Mouse (Mus musculus): ENCODE measurements around the gene Wdr24. TPM values are rescaled to one million over a fixed set of nuclear protein-coding genes. Genes with fewer than 3 reads are reported as not detected.
"Not testable (repeated sequence)": the region's sequence is repeated elsewhere in the genome, so short reads cannot be mapped to it uniquely, and the experiment has no call there.

Wdr24 gene
- polyA plus RNA-seq, 1 experiment from 2014 or later, result 14.2 TPM

DNA sequence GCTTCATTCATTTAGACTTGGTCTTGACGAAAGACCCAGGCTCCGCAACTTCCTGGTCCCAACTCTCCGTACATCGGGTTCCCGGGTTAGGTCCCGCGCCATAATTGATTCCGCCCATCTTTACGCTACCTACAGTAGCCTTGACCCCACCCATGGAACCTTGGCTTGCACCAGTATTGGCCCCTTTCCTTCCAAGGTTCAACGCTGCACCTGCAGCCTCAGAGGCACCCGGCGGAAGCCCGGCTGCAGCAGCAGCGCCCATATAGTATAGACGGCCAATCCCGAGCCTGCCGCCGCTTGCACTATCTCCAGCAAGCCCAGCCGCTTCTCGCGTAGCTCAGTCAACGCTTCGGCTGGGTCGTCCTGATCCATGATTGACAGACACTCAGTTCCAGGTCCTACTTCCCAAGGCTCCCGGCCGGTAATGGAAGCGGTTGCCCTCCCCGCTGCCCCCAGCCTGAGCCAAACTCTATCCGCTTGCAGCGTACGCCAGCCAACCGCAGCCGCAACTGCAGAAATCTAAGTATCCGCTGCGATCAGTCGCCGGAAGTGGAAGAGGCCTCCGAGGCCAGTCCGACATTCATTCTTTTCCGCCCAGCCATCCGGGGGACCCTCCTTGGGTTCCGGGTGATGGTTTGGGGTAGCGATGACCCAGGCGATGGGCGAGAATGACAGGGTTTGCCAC lies 31.4 kb upstream of the Wdr24 start:
- under 1% methylated on average over 45 of the region's 45 CpGs for WGBS
- 0 out of 2 replicates have a peak, but pooled peaks have one; percentile 29 for ATAC-seq (ENCODE audit: extremely low read depth, insufficient number of reproducible peaks, low FRiP score, low TSS enrichment)

DNA sequence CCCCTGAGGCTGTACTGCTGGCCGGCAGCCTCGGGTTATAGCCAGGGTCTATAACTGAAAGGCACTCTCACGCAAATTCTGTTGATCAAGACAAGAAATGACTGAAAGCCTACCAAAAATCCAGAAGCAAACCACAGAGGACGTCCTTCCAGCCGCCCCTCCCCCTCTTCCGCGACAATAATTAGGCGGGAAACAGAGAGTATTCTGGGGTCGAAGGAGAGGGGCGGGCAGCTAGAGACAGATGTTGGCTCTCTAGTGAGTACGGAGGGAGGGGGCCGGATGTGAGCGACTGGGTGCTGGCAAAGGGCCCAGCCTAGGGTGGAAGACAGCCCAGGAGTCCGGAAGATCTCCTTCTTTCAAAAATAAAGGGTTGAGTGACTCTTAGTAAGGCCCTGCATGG lies 30.8 kb upstream of the Wdr24 start, which contains the start of gene Fam173a:
Gene Fam173a, minus strand, starts transcription at position 287 of the 400 bp plus-strand sequence.
- Histone ChIP-seq H3K27ac (replicated peaks) (peak within 1 kb of the TSS; percentile 96), H3K9ac (peak within 1 kb of the TSS; percentile 86), H3K4me3 (peak within 1 kb of the TSS; percentile 79), H3K9me3 (no peaks in the 10 kb centered on the region), H3K36me3 (peaks cover 27% of the 10 kb centered on the region), H3K4me1 (peaks cover 53% of the 10 kb centered on the region), H3K27me3 (replicated peaks) (no peaks in the 10 kb centered on the region), H3K4me2 (peak within 1 kb of the TSS; percentile 90)
- WGBS, result 1% methylated on average over 14 of the region's 14 CpGs
- ATAC-seq (ENCODE audit: extremely low read depth, insufficient number of reproducible peaks, low FRiP score, low TSS enrichment), result peak; percentile 54; the same call in 1 of the 2 replicates

More for the DNA sequence above, 31.4 kb upstream of the Wdr24 start:
- peak overlapping the region; percentile 79 for H3K4me3 ChIP-seq
- peak overlapping the region; percentile 90 for H3K4me2 ChIP-seq
- peak overlapping the region; percentile 96 for H3K27ac ChIP-seq (replicated peaks)
- peaks cover 32% of the 10 kb centered on the region for H3K36me3 ChIP-seq
- peaks cover 47% of the 10 kb centered on the region for H3K4me1 ChIP-seq
- no peaks in the 10 kb centered on the region for H3K9me3 ChIP-seq
- peak overlapping the region; percentile 86 for H3K9ac ChIP-seq
- H3K27me3 ChIP-seq (replicated peaks), result no peaks in the 10 kb centered on the region

DNA sequence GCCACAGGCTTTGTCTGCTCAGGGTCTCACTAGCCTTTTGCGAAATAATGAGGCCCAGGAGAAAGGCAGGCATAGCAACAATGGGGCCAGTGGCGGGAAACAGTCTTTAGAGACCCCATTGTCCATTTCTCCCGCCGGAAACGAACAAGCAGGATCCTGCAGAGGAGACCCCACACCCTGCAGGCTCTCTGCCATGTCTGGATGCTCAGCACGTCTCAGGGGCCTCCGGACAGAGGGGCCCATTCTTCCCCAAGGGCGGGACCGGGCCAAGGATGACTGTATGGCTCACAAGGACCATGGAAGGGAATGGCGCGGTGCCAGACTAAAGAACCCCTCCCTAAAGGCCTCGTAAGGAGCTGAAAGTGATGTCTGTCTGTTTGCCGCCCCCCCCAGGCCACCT lies 29.2 kb upstream of the Wdr24 start:
- peaks cover 13% of the 10 kb centered on the region for H3K36me3 ChIP-seq
- H3K4me3 ChIP-seq, result no peak overlapping the region
- no peak overlapping the region for H3K9ac ChIP-seq
- H3K4me2 ChIP-seq, result no peak overlapping the region
- no peaks in the 10 kb centered on the region for H3K9me3 ChIP-seq
- H3K4me1 ChIP-seq, result peaks cover 53% of the 10 kb centered on the region
- no peak for ATAC-seq (ENCODE audit: extremely low read depth, insufficient number of reproducible peaks, low FRiP score, low TSS enrichment)
- H3K27ac ChIP-seq (replicated peaks), result no peak overlapping the region
- no peaks in the 10 kb centered on the region for H3K27me3 ChIP-seq (replicated peaks)
- WGBS, result 77% methylated on average over 13 of the region's 13 CpGs

DNA sequence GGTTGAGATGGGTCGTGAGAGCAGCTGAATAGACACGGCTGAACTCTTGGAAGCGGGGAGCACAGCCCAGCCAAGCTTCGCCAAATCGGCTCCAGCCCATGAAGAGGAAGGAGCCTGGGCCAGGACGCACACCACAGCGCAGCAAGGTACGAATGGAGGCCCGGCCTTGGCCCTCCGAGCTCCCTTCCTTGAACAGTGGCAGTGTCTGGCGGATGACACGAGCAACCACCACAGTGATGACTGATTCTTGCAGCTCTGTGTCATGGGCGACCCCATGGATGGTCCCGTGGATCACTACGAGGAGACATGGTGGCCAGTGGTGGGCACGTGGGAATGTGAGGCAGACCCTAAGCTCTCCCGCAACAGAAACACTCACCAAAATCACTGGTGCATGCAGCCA lies 28.4 kb upstream of the Wdr24 start:
- no peaks in the 10 kb centered on the region for H3K9me3 ChIP-seq
- H3K4me2 ChIP-seq, result peak overlapping the region; percentile 97
- H3K4me3 ChIP-seq, result no peak overlapping the region
- peaks cover 5% of the 10 kb centered on the region for H3K36me3 ChIP-seq
- 83% methylated on average over 17 of the region's 17 CpGs for whole genome bisulfite sequencing
- H3K27ac ChIP-seq (replicated peaks), result no peak overlapping the region
- peak overlapping the region; percentile 85; the same call in 1 of the 2 replicates for H3K9ac ChIP-seq
- peaks cover 53% of the 10 kb centered on the region for H3K4me1 ChIP-seq
- no peak for ATAC-seq (ENCODE audit: extremely low read depth, insufficient number of reproducible peaks, low FRiP score, low TSS enrichment)
- no peaks in the 10 kb centered on the region for H3K27me3 ChIP-seq (replicated peaks)

DNA sequence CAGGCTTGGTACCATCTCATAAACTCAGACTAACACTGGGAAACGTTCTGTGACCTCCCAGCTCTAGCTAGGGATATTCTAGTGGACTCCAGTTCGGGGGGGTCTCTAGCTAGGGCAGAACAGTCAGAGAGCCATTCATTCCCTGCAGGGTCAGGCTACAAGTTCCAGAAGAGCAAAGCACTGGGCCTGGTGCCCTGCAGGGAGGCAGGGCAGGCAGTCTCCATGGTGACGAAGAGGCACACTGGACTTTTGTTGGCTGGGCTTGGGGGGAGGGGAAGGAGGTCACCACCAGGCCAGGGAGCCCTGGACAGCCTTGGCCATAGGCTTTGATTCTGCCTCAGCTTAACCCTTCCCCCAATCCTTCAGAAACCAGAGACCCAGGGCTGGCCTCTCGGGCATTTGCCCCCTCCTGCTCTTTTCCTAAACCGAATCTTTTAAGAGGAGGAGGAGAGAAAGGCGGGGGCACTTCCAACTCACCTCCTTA lies 27.8 kb upstream of the Wdr24 start, which contains the start of gene AC134908.4:
Gene AC134908.4, minus strand, starts transcription at position 51 of the 484 bp plus-strand sequence.
- peak within 1 kb of the TSS; percentile 97 for H3K4me2 ChIP-seq
- H3K27ac ChIP-seq (replicated peaks), result no peak within 1 kb of the TSS
- peak within 1 kb of the TSS; percentile 77 for H3K4me3 ChIP-seq
- no peaks in the 10 kb centered on the region for H3K36me3 ChIP-seq
- 21% methylated on average over 6 of the region's 6 CpGs for WGBS
- no peak for ATAC-seq (ENCODE audit: extremely low read depth, insufficient number of reproducible peaks, low FRiP score, low TSS enrichment)
- peaks cover 51% of the 10 kb centered on the region for H3K4me1 ChIP-seq
- H3K9ac ChIP-seq, result peak within 1 kb of the TSS; percentile 85
- no peaks in the 10 kb centered on the region for H3K9me3 ChIP-seq
- no peaks in the 10 kb centered on the region for H3K27me3 ChIP-seq (replicated peaks)

DNA sequence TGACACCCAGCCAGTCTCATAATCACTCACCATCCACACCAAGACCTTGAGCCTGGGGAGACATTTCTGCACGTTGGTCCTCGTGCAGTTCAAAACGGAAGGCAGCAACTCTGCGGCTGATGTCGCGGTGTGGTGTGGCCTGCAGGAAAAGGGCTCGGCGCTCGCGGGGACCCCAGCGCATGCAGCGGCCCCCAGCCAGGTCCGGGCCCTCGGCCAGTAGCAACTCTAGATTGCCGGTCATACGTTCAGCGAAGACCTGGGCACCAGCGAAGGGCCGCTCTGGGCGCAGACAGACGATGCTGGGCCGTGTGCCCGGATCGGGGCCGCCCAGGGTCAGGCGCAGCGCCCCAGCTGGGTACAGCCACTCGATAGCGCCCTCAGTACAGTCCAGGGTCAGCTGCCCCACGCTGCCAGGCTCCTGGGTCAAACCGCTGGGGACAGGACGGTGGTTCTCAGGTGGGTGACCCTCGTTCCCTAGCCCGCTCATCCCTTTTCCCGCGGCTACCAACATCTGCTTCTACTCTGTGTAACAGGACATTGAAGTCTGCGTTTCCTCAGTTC lies 27.1 kb upstream of the Wdr24 start:
- no peaks in the 10 kb centered on the region; the same call in 1 of the 2 replicates for H3K27me3 ChIP-seq (replicated peaks)
- no peaks in the 10 kb centered on the region for H3K36me3 ChIP-seq
- H3K4me1 ChIP-seq, result peaks cover 44% of the 10 kb centered on the region
- no peak for ATAC-seq (ENCODE audit: extremely low read depth, insufficient number of reproducible peaks, low FRiP score, low TSS enrichment)
- no peaks in the 10 kb centered on the region for H3K9me3 ChIP-seq
- 3% methylated on average over 37 of the region's 37 CpGs for WGBS
- H3K4me3 ChIP-seq, result peak overlapping the region; percentile 77
- no peak overlapping the region for H3K27ac ChIP-seq (replicated peaks)
- peak overlapping the region; percentile 97 for H3K4me2 ChIP-seq
- peak overlapping the region; percentile 85 for H3K9ac ChIP-seq

DNA sequence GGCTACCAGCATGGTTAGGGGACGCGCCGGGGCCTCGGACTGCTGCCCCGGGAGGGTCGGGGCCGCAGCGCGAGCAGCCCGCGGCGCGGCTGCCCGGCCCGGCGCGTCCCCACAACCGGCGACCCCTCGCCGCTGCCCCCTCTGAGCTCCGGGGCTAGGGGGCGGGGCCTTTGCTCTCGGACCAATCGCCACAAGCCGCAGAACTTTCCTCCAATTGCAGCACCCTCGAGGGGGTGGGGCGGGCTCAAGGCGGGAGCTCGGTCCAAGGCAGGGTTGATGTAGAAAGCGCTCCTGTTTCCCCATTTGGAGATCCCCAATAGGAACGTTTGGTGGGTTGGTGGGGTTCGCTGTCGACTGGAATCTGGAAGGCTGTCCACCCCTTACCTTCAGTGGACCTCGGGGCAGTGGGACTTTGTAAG lies 26.5 kb upstream of the Wdr24 start, which contains the start of gene Metrn:
Gene Metrn, minus strand, starts transcription at position 186 of the 419 bp plus-strand sequence.
- peak within 1 kb of the TSS; percentile 85 for H3K9ac ChIP-seq
- no peak for ATAC-seq (ENCODE audit: extremely low read depth, insufficient number of reproducible peaks, low FRiP score, low TSS enrichment)
- H3K4me1 ChIP-seq, result peaks cover 41% of the 10 kb centered on the region
- no peaks in the 10 kb centered on the region for H3K36me3 ChIP-seq
- H3K9me3 ChIP-seq, result no peaks in the 10 kb centered on the region
- H3K27ac ChIP-seq (replicated peaks), result no peak within 1 kb of the TSS
- peaks cover under 1% of the 10 kb centered on the region; the same call in 1 of the 2 replicates for H3K27me3 ChIP-seq (replicated peaks)
- H3K4me2 ChIP-seq, result peak within 1 kb of the TSS; percentile 97
- under 1% methylated on average over 35 of the region's 35 CpGs for WGBS
- peak within 1 kb of the TSS; percentile 77 for H3K4me3 ChIP-seq

DNA sequence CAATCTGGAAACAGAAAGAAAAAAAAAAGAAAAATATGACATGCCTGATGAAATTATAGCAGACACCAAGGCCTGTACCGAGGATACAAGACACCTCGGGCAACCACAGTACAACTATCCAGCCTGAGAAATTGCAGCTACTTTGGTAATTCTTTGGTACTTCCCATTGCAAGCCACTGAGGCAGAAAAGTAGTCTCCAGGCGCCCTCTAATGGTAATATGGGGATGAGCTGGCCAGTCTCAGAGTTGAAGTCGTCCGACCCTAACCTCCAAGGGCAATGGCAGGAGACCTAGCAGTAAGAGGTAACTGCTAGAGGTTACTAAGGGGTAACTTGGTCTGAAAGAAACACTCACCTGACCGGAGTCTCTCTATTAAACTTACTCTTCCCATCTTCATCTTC lies 22.4 kb upstream of the Wdr24 start:
- Histone ChIP-seq H3K9me3 (no peaks in the 10 kb centered on the region), H3K4me2 (no peak overlapping the region), H3K9ac (no peak overlapping the region), H3K36me3 (no peaks in the 10 kb centered on the region), H3K4me3 (no peak overlapping the region), H3K27me3 (replicated peaks) (peaks cover 14% of the 10 kb centered on the region), H3K27ac (replicated peaks) (no peak overlapping the region), H3K4me1 (peaks cover 27% of the 10 kb centered on the region)
- 5% methylated on average over 6 of the region's 6 CpGs for WGBS
- no peak for ATAC-seq (ENCODE audit: extremely low read depth, insufficient number of reproducible peaks, low FRiP score, low TSS enrichment)

DNA sequence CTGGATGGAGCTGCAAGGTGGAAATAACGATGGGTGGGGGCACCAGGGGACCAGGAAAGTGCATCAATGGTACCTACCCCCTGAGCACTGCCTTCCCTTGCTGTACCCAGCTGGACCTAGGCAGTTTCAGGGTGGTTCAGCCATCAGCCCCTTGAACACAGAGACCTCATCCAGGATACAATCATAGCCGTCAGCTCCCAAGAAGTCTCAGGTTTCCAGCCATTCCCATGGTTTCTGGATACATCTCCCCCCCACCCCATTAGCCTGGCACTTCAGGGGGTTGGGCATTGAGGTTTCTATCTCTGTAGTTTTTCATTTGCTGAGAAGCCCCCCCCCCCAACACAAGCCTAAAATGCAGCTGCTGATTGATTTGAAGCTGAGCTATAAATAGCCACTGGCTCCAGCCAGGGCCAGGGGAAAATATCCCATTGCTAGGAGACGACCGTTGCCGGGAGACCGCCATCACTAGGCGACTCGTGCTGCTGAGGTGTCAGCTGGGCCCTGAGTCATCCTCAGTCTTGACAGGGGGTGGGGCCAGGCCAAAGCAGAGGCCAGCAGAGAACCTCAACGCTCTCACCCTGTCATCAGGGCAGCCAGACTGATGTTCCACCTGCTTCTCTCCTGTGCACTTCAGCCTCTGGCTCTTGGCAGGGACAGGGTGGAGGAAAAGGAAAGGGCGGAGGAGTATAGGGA lies 20.5 kb upstream of the Wdr24 start:
- WGBS, result 7% methylated on average over 10 of the region's 10 CpGs
- H3K4me2 ChIP-seq, result peak overlapping the region; percentile 45

DNA sequence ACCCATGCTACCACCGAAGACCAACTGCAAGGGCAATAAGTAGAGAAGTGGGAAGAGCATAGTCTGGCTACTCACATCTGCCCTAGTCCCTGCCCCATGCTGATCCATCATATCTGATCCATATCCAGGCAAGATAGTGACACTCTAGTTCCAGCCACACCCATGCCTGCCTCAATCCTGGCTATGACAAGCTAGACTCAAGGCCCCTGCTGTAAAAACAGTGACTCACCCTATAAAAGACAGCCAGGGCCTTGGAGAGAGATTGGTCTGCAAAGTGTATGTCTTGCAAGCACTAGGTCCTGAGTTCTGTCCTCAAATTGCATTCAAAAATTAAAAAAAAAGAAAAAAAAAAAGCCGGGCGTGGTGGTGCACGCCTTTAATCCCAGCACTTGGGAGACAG lies 16.9 kb upstream of the Wdr24 start:
- Histone ChIP-seq H3K27ac (replicated peaks) (no peak overlapping the region), H3K9me3 (no peaks in the 10 kb centered on the region), H3K36me3 (no peaks in the 10 kb centered on the region), H3K4me2 (no peak overlapping the region), H3K27me3 (replicated peaks) (peaks cover 58% of the 10 kb centered on the region), H3K4me1 (peaks cover 30% of the 10 kb centered on the region), H3K9ac (no peak overlapping the region), H3K4me3 (no peak overlapping the region)
- WGBS, result 82% methylated on average over 4 of the region's 4 CpGs
- no peak for ATAC-seq (ENCODE audit: extremely low read depth, insufficient number of reproducible peaks, low FRiP score, low TSS enrichment)

More for the DNA sequence above, 20.5 kb upstream of the Wdr24 start:
- Histone ChIP-seq H3K4me3 (no peak overlapping the region), H3K4me1 (peaks cover 15% of the 10 kb centered on the region), H3K9ac (peak overlapping the region; percentile 50), H3K9me3 (no peaks in the 10 kb centered on the region), H3K36me3 (no peaks in the 10 kb centered on the region), H3K27me3 (replicated peaks) (peaks cover 23% of the 10 kb centered on the region), H3K27ac (replicated peaks) (peak overlapping the region; percentile 61)
- peak; percentile 75; the same call in 1 of the 2 replicates for ATAC-seq (ENCODE audit: extremely low read depth, insufficient number of reproducible peaks, low FRiP score, low TSS enrichment)

DNA sequence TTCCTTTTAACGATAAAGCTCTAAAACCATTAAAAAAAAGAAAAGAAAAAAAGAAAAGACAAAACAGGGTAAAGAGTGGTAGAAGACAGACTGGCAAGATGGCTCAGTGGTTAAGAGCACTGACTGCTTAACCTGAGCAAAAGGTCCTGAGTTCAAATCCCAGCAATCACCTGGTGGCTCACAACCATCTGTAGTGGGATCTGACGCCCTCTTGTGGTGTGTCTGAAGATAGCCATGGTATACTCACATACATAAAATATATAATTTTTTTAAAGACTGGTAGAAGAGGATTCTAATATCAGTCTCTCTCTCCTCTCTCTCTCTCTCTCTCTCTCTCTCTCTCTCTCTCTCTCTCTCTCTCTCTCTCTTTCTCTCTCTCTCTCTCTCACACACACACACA lies 16.0 kb upstream of the Wdr24 start:
- 57% methylated on average over 2 of the region's 2 CpGs for WGBS
- not testable (repeated sequence) for H3K27ac ChIP-seq (replicated peaks); H3K36me3 ChIP-seq; H3K4me2 ChIP-seq; ATAC-seq (ENCODE audit: extremely low read depth, insufficient number of reproducible peaks, low FRiP score, low TSS enrichment); H3K9me3 ChIP-seq; H3K9ac ChIP-seq; H3K4me3 ChIP-seq
- Histone ChIP-seq H3K4me1 (peaks cover 25% of the 10 kb centered on the region), H3K27me3 (replicated peaks) (peaks cover 63% of the 10 kb centered on the region)
